Mouse (Mus musculus) lung, embryonic 15.5 days (tissue): ENCODE measurements around the gene Nop53. TPM values are rescaled to one million over a fixed set of nuclear protein-coding genes. Genes with fewer than 3 reads are reported as not detected.

Experiments
- ATAC-seq: fragments of 200-750 bp; cut with Nextera tagmentation; 2 replicates; pipeline ENCODE4 v1.8.0; 2017; ENCODE audit warnings: moderate number of reproducible peaks, borderline replicate concordance; ENCODE audit not compliant: low FRiP score, low TSS enrichment; ENCODE audit errors: extremely low read depth
- H3K27ac ChIP-seq: fragments of 300-500 bp; sonication (generic); 2 replicates; pipeline ENCODE4 v1.5.1; 2015; ENCODE audit warnings: moderate library complexity, mild to moderate bottlenecking, inconsistent platforms
- H3K27me3 ChIP-seq: fragments of 300-500 bp; sonication (generic); 2 replicates; pipeline ENCODE4 v1.6.1; 2015; ENCODE audit warnings: inconsistent platforms
- H3K36me3 ChIP-seq: fragments of 300-500 bp; sonication (generic); 2 replicates; pipeline ENCODE4 v1.6.1; 2015; ENCODE audit warnings: inconsistent platforms
- H3K4me1 ChIP-seq: fragments of 300-500 bp; sonication (generic); 2 replicates; pipeline ENCODE4 v1.6.1; 2015; ENCODE audit warnings: inconsistent platforms
- H3K4me2 ChIP-seq: fragments of 300-500 bp; sonication (generic); 2 replicates; pipeline ENCODE4 v1.6.1; 2015; ENCODE audit warnings: inconsistent platforms, mild to moderate bottlenecking, moderate library complexity
- H3K4me3 ChIP-seq: fragments of 300-500 bp; sonication (generic); 2 replicates; pipeline ENCODE4 v1.5.1; 2015; ENCODE audit warnings: mild to moderate bottlenecking, inconsistent platforms
- H3K9ac ChIP-seq: fragments of 300-500 bp; sonication (generic); 2 replicates; pipeline ENCODE4 v1.6.1; 2015; ENCODE audit warnings: inconsistent platforms
- H3K9me3 ChIP-seq: fragments of 300-500 bp; sonication (generic); 2 replicates; pipeline ENCODE4 v1.6.1; 2016; ENCODE audit warnings: inconsistent platforms
- WGBS: fragments of 180-500 bp; shearing (Covaris S2); methylation state at CpG from one replicate; pipeline ENCODE4 v1.1.7; 2015; 5-methylcytosine and 5-hydroxymethylcytosine counted together
- polyA plus RNA-seq: library from polyadenylated mRNA; unstranded; fragments of >200 nt; fragmentation: Nextera tagmentation; extraction: Ambion mirVana; gene quantifications from 2 replicates; pipeline ENCODE4 v1.2.1, GENCODE M21; 2015

The Nop53 gene
- polyA plus RNA-seq, result 188 and 189 TPM in 2 replicates

DNA sequence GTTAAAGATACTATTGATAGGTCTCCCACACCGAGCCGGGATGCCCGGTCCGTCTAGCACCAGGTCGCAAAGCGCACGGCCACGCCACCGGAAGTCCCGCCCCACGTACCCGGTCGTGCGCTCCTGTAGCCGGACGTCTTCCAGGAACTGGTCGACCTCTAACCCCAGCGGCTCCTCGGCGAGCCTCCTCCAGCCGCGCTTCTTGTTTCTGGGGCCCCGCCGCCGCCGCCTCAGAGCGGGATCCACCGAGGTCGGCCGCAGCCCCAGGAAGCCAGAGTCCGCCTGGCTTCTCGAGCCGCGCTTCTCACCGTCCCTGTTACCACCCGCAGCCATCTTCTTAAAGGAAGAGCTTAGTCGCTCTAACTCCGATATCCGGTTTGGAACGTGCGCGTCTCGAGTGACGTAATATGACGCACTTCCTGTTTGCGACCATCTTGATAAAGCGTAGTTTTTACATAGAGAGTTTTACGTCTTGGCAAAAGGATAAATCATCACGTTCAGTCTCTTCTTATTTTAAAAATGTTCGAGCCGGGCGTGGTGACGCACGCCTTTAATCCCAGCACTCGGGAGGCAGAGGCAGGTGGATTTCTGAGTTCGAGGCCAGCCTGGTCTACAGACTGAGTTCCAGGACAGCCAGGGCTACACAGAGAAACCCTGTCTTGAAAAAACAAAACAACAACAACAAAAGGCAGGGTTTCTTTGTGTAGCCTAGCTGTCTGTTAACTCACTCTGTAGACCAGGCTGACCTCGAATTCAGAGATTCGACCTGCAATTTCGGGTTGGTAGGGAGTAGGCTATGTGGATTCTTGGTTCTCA is at the start of gene Nop53:
Gene Nop53, minus strand, starts transcription at position 354 of the 816 bp plus-strand sequence.
- H3K36me3 ChIP-seq, result peaks cover 48% of the 10 kb centered on the region

DNA sequence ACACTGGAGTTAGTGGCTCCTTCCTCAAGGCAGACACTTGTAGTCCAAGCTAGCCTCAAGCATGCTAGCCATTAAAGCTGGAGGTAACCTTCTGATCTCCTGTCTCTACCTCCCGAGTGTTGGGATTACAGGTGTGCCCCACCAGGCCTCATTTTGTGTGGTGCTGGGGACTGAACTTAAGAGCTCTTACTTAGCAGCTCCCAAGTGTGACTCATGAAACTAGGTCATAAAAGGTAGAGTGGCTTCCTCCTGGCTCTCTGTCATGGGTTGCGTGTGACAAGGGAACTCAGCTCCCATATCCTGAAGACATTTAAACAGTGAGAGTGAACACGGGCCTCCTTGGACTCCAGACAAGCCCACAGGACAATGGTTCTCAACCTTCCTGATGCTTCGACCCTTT is 47.9 kb upstream of the Nop53 start:
- no peak for ATAC-seq
- Histone ChIP-seq H3K4me1 (no peaks in the 10 kb centered on the region), H3K9ac (no peak overlapping the region), H3K4me3 (no peak overlapping the region), H3K9me3 (no peaks in the 10 kb centered on the region), H3K27me3 (no peaks in the 10 kb centered on the region), H3K27ac (no peak overlapping the region), H3K4me2 (no peak overlapping the region), H3K36me3 (peaks cover 61% of the 10 kb centered on the region)
- WGBS, result 85% methylated on average over 4 of the region's 4 CpGs

More for the DNA sequence above, at the start of gene Nop53:
- H3K4me3 ChIP-seq, result peak within 1 kb of the TSS; percentile 92
- peak within 1 kb of the TSS; percentile 59 for H3K4me2 ChIP-seq
- H3K4me1 ChIP-seq, result peaks cover 34% of the 10 kb centered on the region
- peak within 1 kb of the TSS; percentile 85 for H3K9ac ChIP-seq
- no peaks in the 10 kb centered on the region for H3K27me3 ChIP-seq
- no peaks in the 10 kb centered on the region for H3K9me3 ChIP-seq
- peak; percentile 90 for ATAC-seq
- peak within 1 kb of the TSS; percentile 98 for H3K27ac ChIP-seq
- 1% methylated on average over 59 of the region's 59 CpGs for WGBS

DNA sequence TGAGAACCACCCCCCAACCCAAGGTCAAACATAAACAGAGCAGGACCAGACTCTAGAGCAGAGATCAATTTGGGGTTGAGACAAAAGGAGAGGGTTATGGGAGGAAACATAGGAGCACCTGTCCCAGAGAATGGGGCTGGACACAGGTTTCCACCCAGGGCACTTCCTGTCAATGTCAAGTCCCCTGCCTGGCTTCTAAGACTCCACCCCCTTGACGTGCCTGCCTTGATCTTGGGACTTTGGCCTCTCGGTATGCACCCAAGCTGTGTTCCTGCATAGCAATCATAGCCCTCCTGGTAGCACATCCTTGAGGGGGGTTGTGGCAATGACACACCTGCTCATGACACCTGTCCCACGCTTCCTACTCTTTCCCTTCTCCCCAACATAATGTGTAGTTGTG is 47.3 kb upstream of the Nop53 start:
- no peaks in the 10 kb centered on the region for H3K9me3 ChIP-seq
- no peak overlapping the region for H3K27ac ChIP-seq
- no peak overlapping the region for H3K4me2 ChIP-seq
- ATAC-seq, result no peak
- no peak overlapping the region for H3K4me3 ChIP-seq
- no peaks in the 10 kb centered on the region for H3K27me3 ChIP-seq
- WGBS, result 81% methylated on average over 3 of the region's 3 CpGs
- no peaks in the 10 kb centered on the region for H3K4me1 ChIP-seq
- no peak overlapping the region for H3K9ac ChIP-seq
- H3K36me3 ChIP-seq, result peaks cover 68% of the 10 kb centered on the region

DNA sequence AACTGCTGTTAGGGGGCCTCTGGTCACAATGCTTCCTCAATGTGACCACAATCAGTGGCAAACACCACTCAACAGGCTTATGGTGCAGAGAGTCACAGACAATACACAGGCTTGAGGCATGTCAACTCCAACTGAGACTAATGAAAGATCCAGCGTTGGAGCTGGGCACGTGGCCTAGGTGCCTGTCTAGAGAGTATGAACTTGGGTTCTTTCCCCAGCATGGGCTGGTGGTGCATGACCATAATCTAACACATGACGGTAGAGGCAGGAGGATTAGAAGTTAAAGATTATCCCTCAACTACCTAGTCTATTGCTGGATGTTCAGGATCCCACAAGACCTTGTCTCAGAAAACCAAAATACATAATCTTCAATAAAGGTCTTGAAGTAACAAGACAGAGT is 45.9 kb upstream of the Nop53 start:
- no peak overlapping the region for H3K4me3 ChIP-seq

DNA sequence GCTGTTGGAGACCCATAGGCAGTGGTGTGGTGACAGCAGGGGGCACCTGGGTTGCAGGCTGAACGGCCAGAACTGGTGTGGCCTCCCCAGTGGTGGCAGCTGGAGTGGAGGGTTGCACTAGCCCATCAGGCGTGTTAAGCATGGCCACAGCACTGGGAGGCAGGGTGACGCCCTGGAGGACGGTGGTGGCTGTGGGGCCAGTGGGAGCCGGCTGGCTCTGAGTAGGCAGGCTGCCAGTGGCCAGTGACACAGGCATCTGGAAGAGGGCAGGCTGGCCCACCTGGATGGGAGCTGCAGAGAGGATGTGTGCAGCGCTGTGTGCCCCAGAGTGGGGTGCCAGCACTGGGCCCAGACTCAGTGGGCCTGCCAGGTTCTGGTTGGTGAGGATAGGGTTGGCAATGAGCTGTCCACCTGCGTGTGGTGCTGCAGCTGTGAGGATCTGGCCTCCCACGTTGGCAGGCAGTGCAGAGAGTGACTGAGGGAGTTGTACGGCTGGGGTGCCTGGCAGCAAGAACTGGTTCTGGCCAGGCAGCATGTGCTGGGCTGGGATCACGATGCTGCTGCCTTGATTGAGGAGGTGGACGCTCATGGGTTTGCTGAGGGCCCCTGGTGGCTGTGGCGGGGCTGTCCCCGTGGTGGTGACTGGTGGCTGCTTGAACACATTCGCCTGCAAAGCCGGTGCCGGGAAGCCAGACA is 41.9 kb upstream of the Nop53 start:
- 87% methylated on average over 16 of the region's 16 CpGs for WGBS
- no peaks in the 10 kb centered on the region for H3K9me3 ChIP-seq
- H3K27me3 ChIP-seq, result no peaks in the 10 kb centered on the region

More for the DNA sequence above, 45.9 kb upstream of the Nop53 start:
- Histone ChIP-seq H3K27me3 (no peaks in the 10 kb centered on the region), H3K27ac (no peak overlapping the region), H3K9me3 (no peaks in the 10 kb centered on the region), H3K4me2 (no peak overlapping the region), H3K4me1 (no peaks in the 10 kb centered on the region), H3K36me3 (peaks cover 69% of the 10 kb centered on the region), H3K9ac (no peak overlapping the region)
- 91% methylated on average over 3 of the region's 3 CpGs for WGBS
- no peak for ATAC-seq

DNA sequence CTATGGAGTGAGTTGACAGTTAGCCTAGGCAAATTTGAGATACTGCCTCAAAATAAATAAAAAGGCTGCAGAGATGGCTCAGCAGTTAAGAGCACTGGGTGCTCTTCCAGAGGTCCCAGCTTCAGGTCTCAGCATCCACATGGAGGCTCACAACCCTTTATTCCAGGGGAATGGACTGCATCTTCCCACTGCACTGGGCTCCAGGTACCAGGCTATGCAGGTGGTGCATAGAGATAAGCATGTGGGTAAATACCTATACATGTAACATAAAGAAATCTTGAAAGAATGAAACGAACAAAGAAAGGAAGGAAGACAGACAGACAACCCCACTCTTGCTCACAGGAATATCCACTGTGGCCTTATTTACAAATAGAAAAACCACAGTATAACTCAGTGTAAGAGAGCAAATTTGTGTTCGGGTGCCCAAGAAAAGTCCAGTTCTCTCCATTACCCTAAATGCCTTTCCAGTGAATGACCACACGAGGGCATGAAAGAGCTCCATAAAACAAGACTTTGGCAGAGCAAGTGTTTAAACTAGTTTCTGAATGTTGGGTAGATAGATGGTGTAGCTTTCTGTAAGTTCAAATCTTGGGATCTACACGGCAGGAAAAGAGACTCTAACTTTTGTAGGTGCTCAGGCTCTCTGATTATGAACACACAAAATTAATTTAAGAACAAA is 37.0 kb upstream of the Nop53 start:
- no peak overlapping the region for H3K4me3 ChIP-seq
- H3K9ac ChIP-seq, result no peak overlapping the region
- H3K27me3 ChIP-seq, result no peaks in the 10 kb centered on the region
- H3K27ac ChIP-seq, result no peak overlapping the region
- H3K36me3 ChIP-seq, result peaks cover 39% of the 10 kb centered on the region
- no peaks in the 10 kb centered on the region for H3K4me1 ChIP-seq
- no peak for ATAC-seq
- H3K4me2 ChIP-seq, result no peak overlapping the region
- WGBS, result 36% methylated on average over 4 of the region's 4 CpGs
- no peaks in the 10 kb centered on the region for H3K9me3 ChIP-seq

More for the DNA sequence above, 41.9 kb upstream of the Nop53 start:
- H3K36me3 ChIP-seq, result peaks cover 61% of the 10 kb centered on the region
- H3K4me2 ChIP-seq, result no peak overlapping the region
- no peak overlapping the region for H3K4me3 ChIP-seq
- H3K9ac ChIP-seq, result no peak overlapping the region
- ATAC-seq, result 0 out of 2 replicates have a peak, but pooled peaks have one; percentile 40
- H3K27ac ChIP-seq, result no peak overlapping the region
- no peaks in the 10 kb centered on the region for H3K4me1 ChIP-seq

DNA sequence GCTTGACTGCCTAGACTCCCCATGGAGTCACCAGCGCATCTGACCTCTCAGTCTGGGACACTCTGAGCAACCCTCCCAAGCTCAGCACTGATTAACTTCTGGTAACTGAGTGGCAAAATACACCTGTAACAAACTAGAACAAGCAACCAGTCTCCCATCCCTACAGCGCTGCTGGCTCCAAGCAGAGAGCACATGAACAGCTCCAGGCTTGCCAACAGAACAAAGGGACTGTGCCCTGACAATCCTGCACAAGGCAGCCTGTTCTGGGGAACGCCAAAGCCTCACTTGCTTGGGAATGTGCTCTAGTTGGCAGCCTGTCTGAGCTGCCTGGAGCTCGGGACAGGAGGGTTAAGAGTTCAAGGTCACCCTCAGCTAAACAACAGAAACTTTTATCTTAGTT is 35.7 kb upstream of the Nop53 start:
- no peaks in the 10 kb centered on the region for H3K27me3 ChIP-seq
- 72% methylated on average over 4 of the region's 4 CpGs for WGBS
- H3K4me1 ChIP-seq, result no peaks in the 10 kb centered on the region
- H3K4me3 ChIP-seq, result no peak overlapping the region
- peaks cover 33% of the 10 kb centered on the region for H3K36me3 ChIP-seq
- no peaks in the 10 kb centered on the region for H3K9me3 ChIP-seq
- no peak overlapping the region for H3K4me2 ChIP-seq
- H3K9ac ChIP-seq, result no peak overlapping the region
- no peak for ATAC-seq
- no peak overlapping the region for H3K27ac ChIP-seq

DNA sequence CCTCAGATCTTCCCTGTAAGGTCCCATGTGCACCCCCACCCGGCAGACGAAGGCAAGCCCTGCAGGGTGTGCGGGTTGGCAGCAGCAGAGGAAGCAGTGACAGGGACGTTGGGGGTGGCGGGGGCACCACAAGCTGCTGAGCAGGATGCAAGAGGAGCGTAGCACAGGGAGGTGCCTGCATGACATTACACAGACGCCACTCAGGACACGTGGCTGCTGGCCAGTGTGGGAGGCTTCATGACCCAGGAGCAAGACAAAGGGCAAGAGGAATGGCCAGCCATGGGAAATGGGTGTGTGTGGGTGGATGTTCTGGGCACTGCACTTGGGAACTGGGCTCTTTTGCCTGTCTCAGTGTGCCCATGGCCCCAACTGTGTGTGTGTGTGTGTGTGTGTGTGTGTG is 34.4 kb upstream of the Nop53 start:
- Histone ChIP-seq H3K4me2 (no peak overlapping the region), H3K4me1 (no peaks in the 10 kb centered on the region), H3K27ac (no peak overlapping the region), H3K9me3 (no peaks in the 10 kb centered on the region), H3K9ac (no peak overlapping the region), H3K4me3 (no peak overlapping the region), H3K36me3 (peaks cover 33% of the 10 kb centered on the region), H3K27me3 (no peaks in the 10 kb centered on the region)
- no peak for ATAC-seq
- WGBS, result 80% methylated on average over 8 of the region's 8 CpGs

DNA sequence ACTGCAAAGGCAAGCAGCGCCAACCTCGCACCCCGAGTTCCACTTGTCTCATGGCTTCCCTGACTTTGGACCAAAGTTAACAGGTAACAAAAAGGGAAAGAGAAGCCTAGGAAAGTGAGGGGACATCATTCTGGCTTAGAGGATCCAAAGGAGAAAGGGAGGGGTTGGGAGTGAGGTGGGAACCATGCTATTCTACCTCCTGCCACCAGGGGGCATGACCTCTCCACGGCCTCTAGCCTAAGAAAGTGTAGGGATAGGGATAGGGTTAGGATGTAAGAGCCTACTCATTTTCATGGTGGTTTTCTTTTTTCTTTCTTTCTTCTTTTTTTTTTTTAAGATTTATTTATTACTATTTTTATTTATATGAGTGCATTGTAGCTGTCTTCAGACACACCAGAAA is 30.0 kb upstream of the Nop53 start:
- Histone ChIP-seq H3K27ac (no peak overlapping the region), H3K4me2 (no peak overlapping the region), H3K4me3 (no peak overlapping the region), H3K27me3 (no peaks in the 10 kb centered on the region), H3K4me1 (no peaks in the 10 kb centered on the region), H3K9ac (no peak overlapping the region), H3K36me3 (peaks cover 61% of the 10 kb centered on the region), H3K9me3 (no peaks in the 10 kb centered on the region)
- no peak for ATAC-seq
- WGBS, result 80% methylated on average over 4 of the region's 4 CpGs

DNA sequence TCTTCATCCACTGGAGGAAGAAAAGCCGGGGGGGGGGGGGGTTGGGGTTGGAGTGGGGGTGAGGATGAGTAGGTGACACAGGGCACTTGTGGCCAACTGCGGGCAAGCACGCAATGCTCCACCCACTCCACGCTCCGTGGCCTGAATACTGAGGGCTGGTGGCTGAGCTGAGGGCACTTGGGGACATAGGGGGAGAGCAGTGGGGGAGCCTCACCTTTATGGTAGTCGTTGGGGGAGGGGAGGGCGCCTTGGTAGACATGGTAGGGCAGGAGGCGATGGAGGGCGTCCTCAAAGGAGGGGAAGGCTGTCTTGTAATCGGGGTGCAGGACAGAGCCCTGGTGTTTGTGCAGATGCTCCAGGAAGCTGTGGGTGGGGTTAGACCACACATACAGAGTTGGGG is 29.6 kb upstream of the Nop53 start:
- Histone ChIP-seq H3K36me3 (peaks cover 62% of the 10 kb centered on the region), H3K9me3 (no peaks in the 10 kb centered on the region), H3K27ac (no peak overlapping the region), H3K4me1 (no peaks in the 10 kb centered on the region), H3K4me2 (no peak overlapping the region), H3K4me3 (no peak overlapping the region), H3K27me3 (no peaks in the 10 kb centered on the region), H3K9ac (no peak overlapping the region)
- WGBS, result 90% methylated on average over 10 of the region's 10 CpGs
- ATAC-seq, result no peak

DNA sequence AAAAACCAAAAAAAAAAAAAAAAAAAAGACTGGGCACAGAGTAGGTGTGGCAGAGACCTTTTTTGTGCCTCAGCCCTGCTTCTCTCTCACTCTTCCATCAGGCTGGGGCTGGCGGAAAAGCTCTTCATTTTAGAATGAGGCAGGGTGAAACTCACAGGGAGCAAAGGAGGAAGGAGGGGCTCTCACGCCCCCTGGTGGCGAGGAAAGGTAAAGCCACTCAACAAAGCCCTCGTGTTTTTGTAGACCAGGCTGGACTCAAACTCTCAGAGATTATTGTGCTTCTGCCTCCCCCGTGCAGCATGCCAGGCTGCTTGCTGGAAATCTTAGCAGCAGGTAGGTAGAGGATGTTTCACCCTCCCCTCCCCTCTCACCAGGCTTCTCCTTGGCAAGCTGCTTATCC is 28.8 kb upstream of the Nop53 start:
- Histone ChIP-seq H3K27ac (no peak overlapping the region), H3K4me2 (no peak overlapping the region), H3K4me1 (no peaks in the 10 kb centered on the region), H3K4me3 (no peak overlapping the region), H3K9me3 (no peaks in the 10 kb centered on the region), H3K27me3 (no peaks in the 10 kb centered on the region), H3K9ac (no peak overlapping the region), H3K36me3 (peaks cover 66% of the 10 kb centered on the region)
- WGBS, result 53% methylated on average over 5 of the region's 5 CpGs
- no peak for ATAC-seq

DNA sequence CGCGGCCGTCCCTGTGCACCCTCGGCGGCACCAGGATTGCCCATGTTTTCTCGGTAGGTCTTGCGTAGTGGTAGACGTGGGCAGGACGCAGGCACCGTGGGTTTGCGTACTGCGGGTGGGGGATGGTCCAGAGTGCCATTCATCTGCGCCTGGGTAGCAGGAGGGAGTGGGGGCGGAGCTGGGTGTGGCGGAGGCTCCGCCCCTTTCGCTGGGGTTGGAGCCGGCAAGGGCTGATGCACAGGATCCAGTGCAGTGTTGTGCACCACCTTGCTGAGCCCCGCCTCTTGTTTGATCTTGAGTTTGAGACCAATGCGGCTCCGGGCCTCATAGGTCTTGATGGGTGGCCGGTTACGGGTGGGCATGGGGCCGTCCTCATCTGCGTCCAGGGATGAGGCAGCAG is 26.4 kb upstream of the Nop53 start:
- Histone ChIP-seq H3K36me3 (peaks cover 55% of the 10 kb centered on the region), H3K4me3 (no peak overlapping the region), H3K9ac (no peak overlapping the region), H3K9me3 (no peaks in the 10 kb centered on the region), H3K27me3 (no peaks in the 10 kb centered on the region), H3K27ac (no peak overlapping the region), H3K4me1 (no peaks in the 10 kb centered on the region), H3K4me2 (no peak overlapping the region)
- no peak for ATAC-seq
- 74% methylated on average over 25 of the region's 25 CpGs for WGBS
